Mouse (Mus musculus) T-cell, adult 66 days (primary cell): ENCODE data around the gene Exoc3l. TPM values are rescaled to one million over a fixed set of nuclear protein-coding genes. Genes with fewer than 3 reads are reported as not detected.

Source experiments
- total RNA-seq, 2 experiments: library from RNA; stranded (reverse); gene quantifications; 3 replicates in 1 of 2; 4 replicates in 1 of 2; pipeline ENCODE4 v1.2.4; 2023

Gene Exoc3l
- 1 to 10 TPM; 1.4 TPM for total RNA-seq

GRCm38 (mm10) chr8:105295895-105296573 is at the start of gene Exoc3l:
Gene Exoc3l (minus strand): TSS chr8:105296101.

GRCm38 (mm10) chr8:105326141-105326672 is 30.3 kb upstream of the Exoc3l start, which contains the start of the genes Lrrc29 and Tmem208:
Gene Lrrc29 (minus strand): TSS chr8:105326278.
Gene Tmem208 (plus strand): TSS chr8:105326354.

GRCm38 (mm10) chr8:105305211-105306145 is 9.6 kb upstream of the Exoc3l start, which contains the start of gene Elmo3:
Gene Elmo3 (plus strand): TSS chr8:105305601.

GRCm38 (mm10) chr8:105297511-105298192 is 1.8 kb upstream of the Exoc3l start, which contains the start of gene E2f4:
Gene E2f4 (plus strand): TSS chr8:105297663.

GRCm38 (mm10) chr8:105289805-105290460 is 6.0 kb downstream of the Exoc3l start, which contains the start of gene 4931428F04Rik:
Gene 4931428F04Rik (minus strand): TSS chr8:105289864.

GRCm38 (mm10) chr8:105275840-105276239 is 20.1 kb downstream of the Exoc3l start, which contains the start of gene Nol3:
Gene Nol3 (plus strand): TSS chr8:105276140.

GRCm38 (mm10) chr8:105269461-105269947 is 26.4 kb downstream of the Exoc3l start, which contains the start of gene Hsf4:
Gene Hsf4 (plus strand): TSS chr8:105269801.

GRCm38 (mm10) chr8:105264024-105264982 is 31.6 kb downstream of the Exoc3l start, which contains the start of the genes Tradd and Fbxl8:
Gene Tradd (minus strand): TSS chr8:105264609.
Gene Fbxl8 (plus strand): TSS chr8:105264648.

GRCm38 (mm10) chr8:105254966-105255350 is 40.9 kb downstream of the Exoc3l start, which contains the start of gene B3gnt9:
Gene B3gnt9 (minus strand): TSS chr8:105255153.

Other genes starting within 250 kb of the Exoc3l start
- not detected for gene Ces3a, start 247.5 kb downstream of the Exoc3l start, total RNA-seq
- not detected for gene Ces3b, start 212.3 kb downstream of the Exoc3l start, total RNA-seq
- not detected for gene Ces4a, start 164.3 kb downstream of the Exoc3l start, total RNA-seq
- gene Cbfb, start 125.4 kb downstream of the Exoc3l start, total RNA-seq: 100 to 1,000 TPM; 114 to 128 TPM
- 10 to 100 TPM; 27.2 to 32.9 TPM for gene D230025D16Rik, start 71.0 kb downstream of the Exoc3l start, total RNA-seq
- gene B3gnt9, start 40.9 kb downstream of the Exoc3l start, total RNA-seq: 1 to 10 TPM; 4.1 to 5.9 TPM
- 10 to 100 TPM; 28.2 to 28.5 TPM for gene Tradd, start 31.5 kb downstream of the Exoc3l start, total RNA-seq
- 10 to 100 TPM; 13.2 to 14.0 TPM for gene Fbxl8, start 31.5 kb downstream of the Exoc3l start, total RNA-seq
- gene Hsf4, start 26.3 kb downstream of the Exoc3l start, total RNA-seq: 1 to 10 TPM; 1.5 TPM
- gene Nol3, start 20.0 kb downstream of the Exoc3l start, total RNA-seq: not detected
- gene 4931428F04Rik, start 6.2 kb downstream of the Exoc3l start, total RNA-seq: 1 to 10 TPM; 2.8 to 3.9 TPM
- gene E2f4, start 1.6 kb upstream of the Exoc3l start, total RNA-seq: 100 to 1,000 TPM; 100 to 107 TPM
- gene Elmo3, start 9.5 kb upstream of the Exoc3l start, total RNA-seq: 1 to 10 TPM; 4.7 to 4.9 TPM
- gene Lrrc29, start 30.2 kb upstream of the Exoc3l start, total RNA-seq: 1 to 10 TPM; 7.4 to 8.4 TPM
- gene Tmem208, start 30.3 kb upstream of the Exoc3l start, total RNA-seq: 10 to 100 TPM; 35.5 to 42.4 TPM
- 10 to 100 TPM; 29.9 to 31.5 TPM for gene Fhod1, start 51.9 kb upstream of the Exoc3l start, total RNA-seq
- 1 to 10 TPM in 1 of 2 experiments, under 1 TPM in 1; 0.83 to 1.5 TPM for gene Slc9a5, start 52.7 kb upstream of the Exoc3l start, total RNA-seq
- under 1 TPM in 1 of 2 experiments, not detected in 1; 0.15 TPM for gene Plekhg4, start 77.2 kb upstream of the Exoc3l start, total RNA-seq
- not detected for gene Kctd19, start 117.4 kb upstream of the Exoc3l start, total RNA-seq
- gene Lrrc36, start 117.5 kb upstream of the Exoc3l start, total RNA-seq: not detected
- gene Tppp3, start 175.4 kb upstream of the Exoc3l start, total RNA-seq: 1 to 10 TPM in 1 of 2 experiments, not detected in 1; 2.2 TPM
- 1 to 10 TPM; 5.0 TPM for gene Zdhhc1, start 200.8 kb upstream of the Exoc3l start, total RNA-seq
- gene Hsd11b2, start 222.7 kb upstream of the Exoc3l start, total RNA-seq: not detected